Mouse (Mus musculus): ENCODE data around the gene Dusp3. TPM values are rescaled to one million over a fixed set of nuclear protein-coding genes. Genes with fewer than 3 reads are reported as not detected.

The Dusp3 gene
- polyA plus RNA-seq, 1 experiment = 32.0 TPM

- H3K36me3 ChIP-seq (ENCODE audit: control insufficient read depth, insufficient read depth) = no peaks in the 10 kb centered on the region
- TF ChIP-seq CTCF (IDR thresholded peaks at IDR 0.05; ENCODE audit: control insufficient read depth, insufficient read depth, insufficient read length) (no peak), FOSL1 (IDR thresholded peaks at IDR 0.05; ENCODE audit: insufficient read depth, low read length, poor library complexity, severe bottlenecking) (no peak), CEBPB (IDR thresholded peaks at IDR 0.05; ENCODE audit: low read depth) (no peak), MAX (IDR thresholded peaks at IDR 0.05) (no peak), MYOG (IDR thresholded peaks at IDR 0.05; ENCODE audit: control insufficient read depth, extremely low read depth, insufficient read length) (no peak), USF1 (IDR thresholded peaks at IDR 0.05; ENCODE audit: low read depth) (no peak), MYOD1 (IDR thresholded peaks at IDR 0.05; ENCODE audit: control insufficient read depth, insufficient read length, low read depth) (no peak)
- peaks cover 41% of the 10 kb centered on the region for H3K27me3 ChIP-seq (ENCODE audit: control insufficient read depth, insufficient read depth, insufficient read length)
Measured at GRCm38 (mm10) chr11:102011510-102011909, 24.7 kb upstream of the Dusp3 start.

DNA sequence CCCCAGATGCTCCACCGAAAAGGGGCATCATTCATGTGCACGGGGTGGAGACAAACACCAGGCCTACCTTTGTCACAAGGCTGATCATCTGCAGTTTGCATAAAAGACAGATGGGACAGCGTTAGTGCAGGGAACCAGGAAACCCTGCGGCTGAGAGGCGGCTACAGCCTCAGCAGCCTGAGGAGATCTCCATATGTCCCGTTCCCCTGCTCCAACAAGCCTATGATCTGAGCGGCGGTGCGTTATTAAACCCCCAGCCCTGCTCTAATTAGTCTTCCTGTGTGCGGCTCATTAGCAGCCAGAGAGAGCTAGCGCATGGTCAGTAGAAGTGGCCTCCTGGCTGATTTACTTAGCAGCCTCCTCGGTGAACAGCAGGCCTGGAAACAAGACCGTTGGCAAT lies 23.3 kb upstream of the Dusp3 start:
- TF ChIP-seq MAX (IDR thresholded peaks at IDR 0.05) (no peak), FOSL1 (IDR thresholded peaks at IDR 0.05; ENCODE audit: insufficient read depth, low read length, poor library complexity, severe bottlenecking) (no peak), CEBPB (IDR thresholded peaks at IDR 0.05; ENCODE audit: low read depth) (no peak), USF1 (IDR thresholded peaks at IDR 0.05; ENCODE audit: low read depth) (no peak), MYOG (IDR thresholded peaks at IDR 0.05; ENCODE audit: control insufficient read depth, extremely low read depth, insufficient read length) (no peak), CTCF (IDR thresholded peaks at IDR 0.05; ENCODE audit: control insufficient read depth, insufficient read depth, insufficient read length) (no peak), MYOD1 (IDR thresholded peaks at IDR 0.05; ENCODE audit: control insufficient read depth, insufficient read length, low read depth) (no peak)
- no peaks in the 10 kb centered on the region for H3K36me3 ChIP-seq (ENCODE audit: control insufficient read depth, insufficient read depth)

More at GRCm38 (mm10) chr11:102011510-102011909, 24.7 kb upstream of the Dusp3 start:
- H3K79me3 ChIP-seq (ENCODE audit: low read depth) = no peaks in the 10 kb centered on the region
- H3K4me3 ChIP-seq (ENCODE audit: insufficient read depth, poor library complexity, severe bottlenecking) = no peak overlapping the region
- H3K79me2 ChIP-seq (ENCODE audit: control insufficient read depth, insufficient read depth) = no peaks in the 10 kb centered on the region
- no peak overlapping the region for H3ac ChIP-seq (ENCODE audit: control insufficient read depth, insufficient read length, low read depth)

GRCm38 (mm10) chr11:102008954-102009637 lies 22.3 kb upstream of the Dusp3 start:
- Histone ChIP-seq H3K79me2 (ENCODE audit: control insufficient read depth, insufficient read depth) (no peaks in the 10 kb centered on the region), H3K4me3 (ENCODE audit: insufficient read depth, poor library complexity, severe bottlenecking) (no peak overlapping the region)

More for the DNA sequence above, 23.3 kb upstream of the Dusp3 start:
- Histone ChIP-seq H3K79me3 (ENCODE audit: low read depth) (no peaks in the 10 kb centered on the region), H3ac (ENCODE audit: control insufficient read depth, insufficient read length, low read depth) (no peak overlapping the region), H3K4me3 (ENCODE audit: insufficient read depth, poor library complexity, severe bottlenecking) (no peak overlapping the region), H3K27me3 (ENCODE audit: control insufficient read depth, insufficient read depth, insufficient read length) (peaks cover 29% of the 10 kb centered on the region), H3K79me2 (ENCODE audit: control insufficient read depth, insufficient read depth) (no peaks in the 10 kb centered on the region)

GRCm38 (mm10) chr11:102008372-102008771 lies 21.6 kb upstream of the Dusp3 start:
- no peaks in the 10 kb centered on the region for H3K36me3 ChIP-seq (ENCODE audit: control insufficient read depth, insufficient read depth)
- H3ac ChIP-seq (ENCODE audit: control insufficient read depth, insufficient read length, low read depth) = no peak overlapping the region
- H3K27me3 ChIP-seq (ENCODE audit: control insufficient read depth, insufficient read depth, insufficient read length) = peaks cover 15% of the 10 kb centered on the region
- no peak overlapping the region for H3K4me3 ChIP-seq (ENCODE audit: insufficient read depth, poor library complexity, severe bottlenecking)
- H3K79me3 ChIP-seq (ENCODE audit: low read depth) = no peaks in the 10 kb centered on the region
- H3K79me2 ChIP-seq (ENCODE audit: control insufficient read depth, insufficient read depth) = no peaks in the 10 kb centered on the region
- TF ChIP-seq MAX (IDR thresholded peaks at IDR 0.05) (no peak), USF1 (IDR thresholded peaks at IDR 0.05; ENCODE audit: low read depth) (no peak), MYOD1 (IDR thresholded peaks at IDR 0.05; ENCODE audit: control insufficient read depth, insufficient read length, low read depth) (no peak), FOSL1 (IDR thresholded peaks at IDR 0.05; ENCODE audit: insufficient read depth, low read length, poor library complexity, severe bottlenecking) (no peak), MYOG (IDR thresholded peaks at IDR 0.05; ENCODE audit: control insufficient read depth, extremely low read depth, insufficient read length) (no peak), CTCF (IDR thresholded peaks at IDR 0.05; ENCODE audit: control insufficient read depth, insufficient read depth, insufficient read length) (no peak), CEBPB (IDR thresholded peaks at IDR 0.05; ENCODE audit: low read depth) (no peak)

More at GRCm38 (mm10) chr11:102008954-102009637, 22.3 kb upstream of the Dusp3 start:
- Histone ChIP-seq H3K79me3 (ENCODE audit: low read depth) (no peaks in the 10 kb centered on the region), H3K27me3 (ENCODE audit: control insufficient read depth, insufficient read depth, insufficient read length) (peaks cover 20% of the 10 kb centered on the region), H3ac (ENCODE audit: control insufficient read depth, insufficient read length, low read depth) (no peak overlapping the region), H3K36me3 (ENCODE audit: control insufficient read depth, insufficient read depth) (no peaks in the 10 kb centered on the region)
- no peak for TF ChIP-seq USF1 (IDR thresholded peaks at IDR 0.05; ENCODE audit: low read depth)
- TF ChIP-seq CEBPB (IDR thresholded peaks at IDR 0.05; ENCODE audit: low read depth) = no peak
- no peak for TF ChIP-seq FOSL1 (IDR thresholded peaks at IDR 0.05; ENCODE audit: insufficient read depth, low read length, poor library complexity, severe bottlenecking)
- no peak for TF ChIP-seq CTCF (IDR thresholded peaks at IDR 0.05; ENCODE audit: control insufficient read depth, insufficient read depth, insufficient read length)
- no peak for TF ChIP-seq MYOD1 (IDR thresholded peaks at IDR 0.05; ENCODE audit: control insufficient read depth, insufficient read length, low read depth)
- TF ChIP-seq MYOG (IDR thresholded peaks at IDR 0.05; ENCODE audit: control insufficient read depth, extremely low read depth, insufficient read length) = no peak
- no peak for TF ChIP-seq MAX (IDR thresholded peaks at IDR 0.05)

DNA sequence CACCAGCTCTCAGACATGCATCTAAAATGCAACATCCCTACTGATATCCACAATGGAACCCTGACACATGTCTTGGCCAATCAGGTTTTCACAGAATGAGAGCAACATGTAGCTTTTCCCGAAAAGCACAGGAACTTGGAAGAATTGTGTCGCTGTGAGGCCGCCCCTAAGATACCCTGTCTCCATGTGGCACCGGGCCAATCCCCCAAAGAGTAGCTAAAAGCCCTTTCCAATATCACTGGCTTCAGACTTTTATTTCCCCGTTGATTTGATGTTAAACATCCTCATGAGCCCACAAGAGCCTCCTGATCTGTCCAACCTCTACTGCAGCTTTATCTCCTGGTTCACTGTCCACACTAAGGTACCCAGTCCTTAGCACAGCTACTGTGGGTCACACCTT lies 19.9 kb upstream of the Dusp3 start:
- H3ac ChIP-seq (ENCODE audit: control insufficient read depth, insufficient read length, low read depth) = no peak overlapping the region
- H3K36me3 ChIP-seq (ENCODE audit: control insufficient read depth, insufficient read depth) = no peaks in the 10 kb centered on the region
- no peak for TF ChIP-seq CTCF (IDR thresholded peaks at IDR 0.05; ENCODE audit: control insufficient read depth, insufficient read depth, insufficient read length)
- TF ChIP-seq USF1 (IDR thresholded peaks at IDR 0.05; ENCODE audit: low read depth) = no peak
- no peak for TF ChIP-seq CEBPB (IDR thresholded peaks at IDR 0.05; ENCODE audit: low read depth)
- TF ChIP-seq MAX (IDR thresholded peaks at IDR 0.05) = no peak
- no peak for TF ChIP-seq FOSL1 (IDR thresholded peaks at IDR 0.05; ENCODE audit: insufficient read depth, low read length, poor library complexity, severe bottlenecking)
- TF ChIP-seq MYOD1 (IDR thresholded peaks at IDR 0.05; ENCODE audit: control insufficient read depth, insufficient read length, low read depth) = no peak
- H3K79me3 ChIP-seq (ENCODE audit: low read depth) = no peaks in the 10 kb centered on the region
- H3K27me3 ChIP-seq (ENCODE audit: control insufficient read depth, insufficient read depth, insufficient read length) = peaks cover 11% of the 10 kb centered on the region
- H3K79me2 ChIP-seq (ENCODE audit: control insufficient read depth, insufficient read depth) = no peaks in the 10 kb centered on the region
- H3K4me3 ChIP-seq (ENCODE audit: insufficient read depth, poor library complexity, severe bottlenecking) = no peak overlapping the region
